Mouse (Mus musculus): Measurements from ENCODE around the gene Tctex1d2.

Tctex1d2 gene

GRCm38 (mm10) chr16:32469404-32470105 lies 50.1 kb downstream of the Tctex1d2 start:
- no peak for DNase-seq (ENCODE audit: low spot score in 2 of 2)

DNA sequence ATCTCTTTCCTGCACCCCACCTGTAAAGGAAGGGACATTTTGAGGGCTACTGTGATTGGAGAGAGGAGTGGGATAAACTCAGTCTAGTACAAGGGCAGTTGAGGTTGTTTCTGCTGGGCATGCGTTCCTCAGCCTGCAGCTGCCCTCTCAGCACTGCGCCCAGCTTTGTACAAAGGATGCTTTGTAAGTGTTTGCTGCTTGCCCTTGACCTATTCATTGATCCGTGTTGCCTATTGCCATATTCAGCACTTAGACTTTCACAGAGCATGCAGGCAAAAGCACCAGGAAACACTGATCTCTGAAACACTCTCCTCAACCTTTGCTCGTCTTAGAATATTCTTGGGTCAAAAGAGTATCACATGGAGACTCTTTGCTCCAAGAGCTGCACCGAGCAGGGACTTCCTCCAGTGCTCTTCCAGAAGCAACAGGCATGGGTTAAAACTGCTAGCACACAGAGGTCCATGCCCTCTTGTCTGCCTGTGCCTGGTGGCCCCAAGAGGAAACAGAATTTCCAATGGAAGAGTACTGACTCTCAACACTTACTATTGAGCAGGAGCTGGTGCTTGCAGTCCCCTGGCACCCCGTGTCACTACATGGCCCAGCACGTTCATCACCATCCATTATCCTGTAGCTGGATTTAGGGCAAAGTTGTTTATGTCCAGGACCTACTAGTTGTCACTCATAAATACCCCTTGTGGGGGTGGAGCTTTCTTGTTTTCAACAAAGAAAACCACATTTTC lies 52.9 kb downstream of the Tctex1d2 start:
- DNase-seq (ENCODE audit: low spot score in 2 of 2): no peak

- DNase-seq (ENCODE audit: low spot score in 2 of 2): no peak
These were observed 57.8 kb downstream of the Tctex1d2 start for GRCm38 (mm10) chr16:32477315-32477714.

Measured in cerebellum, postnatal 4 days (tissue).